Mouse (Mus musculus) CH12.LX (cell line): ENCODE results near the gene Ermp1.

Experiments
- CTCF ChIP-seq, 2 experiments: IDR thresholded peaks in 1 of 2; conservative IDR thresholded peaks in 1 of 2; 2 replicates each; pipeline ENCODE4 v1.5.1; 2011 to 2012; ENCODE audit warnings: low read depth in 2 of 2, low read length in 2 of 2, improper control_type of control experiment in 1 of 2, inconsistent platforms in 1 of 2, mild to moderate bottlenecking in 1 of 2, moderate library complexity in 1 of 2
- ELF1 ChIP-seq: IDR thresholded peaks from 2 replicates; pipeline ENCODE4 v1.6.1; 2014; ENCODE audit warnings: low read depth, mild to moderate bottlenecking, inconsistent platforms, low read length, improper control_type of control experiment
- EP300 ChIP-seq: IDR thresholded peaks from 2 replicates; pipeline ENCODE4 v1.6.1; 2011; ENCODE audit warnings: low read length, improper control_type of control experiment
- JUND ChIP-seq: conservative IDR thresholded peaks from 2 replicates; pipeline ENCODE4 v1.6.1; 2011; ENCODE audit warnings: low read depth, low read length, improper control_type of control experiment
- POLR2A ChIP-seq: IDR thresholded peaks from 2 replicates; pipeline ENCODE4 v1.6.1; 2011; ENCODE audit warnings: low read depth, mild to moderate bottlenecking, improper control_type of control experiment, low read length

GRCm38 (mm10) chr19:29657033-29657432 lies 8.8 kb upstream of the Ermp1 start:
- no peak for TF ChIP-seq CTCF (conservative IDR thresholded peaks at IDR 0.05 in 1 of 2, IDR thresholded peaks at IDR 0.05 in 1 of 2; ENCODE audit: low read depth in 2 of 2, low read length in 2 of 2)
- no peak for TF ChIP-seq POLR2A
- no peak for TF ChIP-seq EP300
- TF ChIP-seq JUND: no peak
- TF ChIP-seq ELF1: no peak
